Mouse (Mus musculus) hindbrain, postnatal 0 days (tissue): ENCODE measurements around the gene Sit1. TPM values are rescaled to one million over a fixed set of nuclear protein-coding genes. Genes with fewer than 3 reads are reported as not detected.

Source experiments
- ATAC-seq: fragments of 200-750 bp; cut with Nextera tagmentation; 2 replicates; pipeline ENCODE4 v1.8.0; 2017; ENCODE audit warnings: mild to moderate bottlenecking, moderate TSS enrichment, moderate library complexity
- DNase-seq: peaks from one replicate; pipeline ENCODE4 v3.0.0-alpha.2; 2015; ENCODE audit warnings: low spot score
- H3K27ac ChIP-seq: fragments of 300-500 bp; sonication (generic); 2 replicates; pipeline ENCODE4 v1.5.1; 2014; ENCODE audit warnings: mild to moderate bottlenecking
- H3K27me3 ChIP-seq: fragments of 300-500 bp; sonication (generic); 2 replicates; pipeline ENCODE4 v1.6.1; 2014; ENCODE audit warnings: low read length, mixed read lengths; ENCODE audit not compliant: insufficient read depth
- H3K36me3 ChIP-seq: fragments of 300-500 bp; sonication (generic); 2 replicates; pipeline ENCODE4 v1.6.1; 2014; ENCODE audit warnings: low read length, mixed read lengths; ENCODE audit not compliant: insufficient read depth
- H3K4me1 ChIP-seq: fragments of 300-500 bp; sonication (generic); 2 replicates; pipeline ENCODE4 v1.6.1; 2014; ENCODE audit warnings: antibody characterized with exemption, low read length, mixed read lengths; ENCODE audit not compliant: insufficient read depth
- H3K4me2 ChIP-seq: fragments of 300-500 bp; sonication (generic); 2 replicates; pipeline ENCODE4 v1.6.1; 2014; ENCODE audit warnings: low read depth, mild to moderate bottlenecking, low read length, moderate library complexity, mixed read lengths
- H3K4me3 ChIP-seq: fragments of 300-500 bp; sonication (generic); 2 replicates; pipeline ENCODE4 v1.5.1; 2014; ENCODE audit warnings: low read length
- H3K9ac ChIP-seq: fragments of 300-500 bp; sonication (generic); replicated peaks from 2 replicates; pipeline ENCODE4 v1.6.1; 2014; ENCODE audit warnings: mild to moderate bottlenecking, low read length, moderate library complexity, mixed read lengths
- H3K9me3 ChIP-seq: fragments of 300-500 bp; sonication (generic); 2 replicates; pipeline ENCODE4 v1.6.1; 2016; ENCODE audit warnings: low read length, mixed read lengths
- CTCF ChIP-seq: IDR thresholded peaks from 2 replicates; pipeline ENCODE4 v1.5.1; 2016; ENCODE audit warnings: antibody characterized with exemption, control low read depth, low read depth
- WGBS: fragments of 180-500 bp; shearing (Covaris S2); extraction: QIAGEN DNeasy Blood & Tissue Kit; methylation state at CpG from one replicate; pipeline ENCODE4 v1.1.7; 2014; 5-methylcytosine and 5-hydroxymethylcytosine counted together
- polyA plus RNA-seq: library from polyadenylated mRNA; unstranded; fragments of >200 nt; fragmentation: Nextera tagmentation; extraction: Ambion mirVana; gene quantifications from 2 replicates; pipeline ENCODE4 v1.2.1, GENCODE M21; 2015
- total RNA-seq: library from RNA; depleted of rRNA; stranded (reverse); fragments of >200 nt; gene quantifications from 2 replicates; pipeline ENCODE4 v1.2.3, GENCODE M21; 2014

Sit1 gene
- total and polyA plus RNA-seq, 2 experiments from 2014 or later, result not detected

- H3K4me2 ChIP-seq, result peak overlapping the region; percentile 42
- no peaks in the 10 kb centered on the region for H3K36me3 ChIP-seq
- TF ChIP-seq CTCF, result peak; percentile 67
- H3K27me3 ChIP-seq, result no peaks in the 10 kb centered on the region
- H3K4me3 ChIP-seq, result peak overlapping the region; percentile 5; the same call in 1 of the 2 replicates
- no peaks in the 10 kb centered on the region for H3K9me3 ChIP-seq
- no peak overlapping the region for H3K9ac ChIP-seq
- H3K4me1 ChIP-seq, result 0 out of 2 replicates have a peak, but pooled peaks cover 3% of the 10 kb centered on the region
- 23% methylated on average over 11 of the region's 11 CpGs for whole genome bisulfite sequencing
- no peak overlapping the region for H3K27ac ChIP-seq
- DNase-seq (peak; percentile 94), ATAC-seq (peak; percentile 96)
Observed at GRCm38 (mm10) chr4:43477857-43478533, 5.5 kb downstream of the Sit1 start.

DNA sequence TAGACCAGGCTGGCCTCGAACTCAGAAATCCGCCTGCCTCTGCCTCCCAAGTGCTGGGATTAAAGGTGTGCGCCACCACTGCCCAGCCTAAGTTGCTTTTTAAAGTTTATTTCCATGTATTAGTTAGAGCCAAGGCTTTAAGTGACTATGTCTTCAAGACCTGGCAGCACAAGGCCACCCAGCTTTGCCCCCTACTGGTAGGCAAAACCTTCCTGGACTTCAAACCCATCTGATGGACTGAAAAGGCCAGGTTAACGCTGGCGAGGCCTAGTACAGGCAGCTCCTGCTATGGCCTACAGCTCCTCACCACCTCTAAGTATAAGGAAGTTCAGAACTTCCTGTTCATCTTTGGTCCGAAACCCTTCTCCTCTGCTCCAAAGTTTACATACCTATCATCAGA is 6.9 kb downstream of the Sit1 start:
- Histone ChIP-seq H3K27me3 (no peaks in the 10 kb centered on the region), H3K27ac (no peak overlapping the region), H3K36me3 (no peaks in the 10 kb centered on the region), H3K4me1 (0 out of 2 replicates have a peak, but pooled peaks cover 3% of the 10 kb centered on the region), H3K4me2 (no peak overlapping the region), H3K9ac (no peak overlapping the region), H3K4me3 (no peak overlapping the region), H3K9me3 (no peaks in the 10 kb centered on the region)
- DNase-seq (no peak), ATAC-seq (no peak)
- 79% methylated on average over 6 of the region's 6 CpGs for WGBS
- TF ChIP-seq CTCF, result peak; percentile 14; the same call in 1 of the 2 replicates

- Histone ChIP-seq H3K4me3 (no peak overlapping the region), H3K9me3 (no peaks in the 10 kb centered on the region), H3K27ac (no peak overlapping the region), H3K36me3 (no peaks in the 10 kb centered on the region), H3K4me2 (no peak overlapping the region), H3K27me3 (no peaks in the 10 kb centered on the region), H3K4me1 (0 out of 2 replicates have a peak, but pooled peaks cover 3% of the 10 kb centered on the region), H3K9ac (no peak overlapping the region)
- no peak for TF ChIP-seq CTCF
- no peak for ATAC-seq
- no peak for DNase-seq
- WGBS, result 82% methylated on average over 1 of the region's 1 CpGs
Observed at GRCm38 (mm10) chr4:43473636-43474035, 9.9 kb downstream of the Sit1 start.

DNA sequence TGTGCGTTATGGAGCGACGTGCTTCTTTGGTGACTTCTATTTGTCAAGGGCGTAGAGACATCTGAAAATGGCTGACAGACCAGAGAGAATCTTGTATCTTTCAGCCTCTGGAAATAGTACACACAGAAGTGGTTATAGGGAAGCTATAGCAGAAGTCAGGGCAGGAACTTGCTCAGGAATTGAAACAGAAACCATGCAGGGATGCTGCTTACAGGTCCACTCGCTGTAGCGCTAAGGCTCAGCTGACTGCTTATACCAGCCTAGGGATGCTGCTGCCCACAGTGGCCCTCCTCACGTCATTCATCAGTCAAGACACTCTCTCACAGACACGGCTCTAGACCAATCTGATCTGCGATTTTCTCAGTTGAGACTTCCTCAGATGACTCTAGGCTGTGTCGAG is 13.2 kb downstream of the Sit1 start:
- DNase-seq, result no peak
- TF ChIP-seq CTCF, result no peak
- WGBS, result 90% methylated on average over 10 of the region's 10 CpGs

GRCm38 (mm10) chr4:43466872-43467271 is 16.7 kb downstream of the Sit1 start:
- Histone ChIP-seq H3K9me3 (no peaks in the 10 kb centered on the region), H3K27me3 (no peaks in the 10 kb centered on the region), H3K4me1 (no peaks in the 10 kb centered on the region), H3K4me2 (no peak overlapping the region), H3K36me3 (no peaks in the 10 kb centered on the region), H3K27ac (no peak overlapping the region), H3K4me3 (no peak overlapping the region), H3K9ac (no peak overlapping the region)
- DNase-seq (no peak), ATAC-seq (no peak)
- no peak for TF ChIP-seq CTCF
- 87% methylated on average over 7 of the region's 7 CpGs for WGBS

More for the DNA sequence above, 13.2 kb downstream of the Sit1 start:
- H3K36me3 ChIP-seq, result no peaks in the 10 kb centered on the region
- H3K4me1 ChIP-seq, result no peaks in the 10 kb centered on the region
- no peak overlapping the region for H3K4me3 ChIP-seq
- H3K9ac ChIP-seq, result no peak overlapping the region
- no peak for ATAC-seq
- no peaks in the 10 kb centered on the region for H3K9me3 ChIP-seq
- H3K4me2 ChIP-seq, result no peak overlapping the region
- no peak overlapping the region for H3K27ac ChIP-seq
- no peaks in the 10 kb centered on the region for H3K27me3 ChIP-seq

DNA sequence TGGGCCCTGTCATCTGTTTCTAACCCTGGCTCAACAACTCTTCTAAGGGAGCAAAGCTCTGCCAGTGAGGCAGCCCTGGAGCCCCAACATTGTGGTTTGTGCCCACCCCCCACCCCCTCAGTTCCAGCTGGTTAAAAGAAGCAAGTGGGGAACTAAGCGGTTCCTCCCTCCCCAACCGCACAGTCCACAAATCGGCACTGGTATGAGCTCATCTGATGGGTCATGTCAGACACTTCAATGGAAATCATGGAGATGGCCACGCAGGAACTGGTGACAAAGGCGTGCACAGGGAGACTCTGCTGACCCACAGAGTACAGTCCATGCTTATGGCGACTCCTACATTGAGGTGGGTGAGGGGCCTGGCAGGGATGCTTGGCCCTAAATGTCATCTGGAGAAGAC is 17.6 kb downstream of the Sit1 start:
- no peak for DNase-seq
- Histone ChIP-seq H3K27me3 (no peaks in the 10 kb centered on the region), H3K36me3 (no peaks in the 10 kb centered on the region), H3K9me3 (no peaks in the 10 kb centered on the region), H3K27ac (no peak overlapping the region), H3K4me1 (no peaks in the 10 kb centered on the region), H3K4me3 (no peak overlapping the region), H3K9ac (no peak overlapping the region), H3K4me2 (no peak overlapping the region)
- TF ChIP-seq CTCF, result no peak
- WGBS, result 88% methylated on average over 6 of the region's 6 CpGs
- no peak for ATAC-seq

DNA sequence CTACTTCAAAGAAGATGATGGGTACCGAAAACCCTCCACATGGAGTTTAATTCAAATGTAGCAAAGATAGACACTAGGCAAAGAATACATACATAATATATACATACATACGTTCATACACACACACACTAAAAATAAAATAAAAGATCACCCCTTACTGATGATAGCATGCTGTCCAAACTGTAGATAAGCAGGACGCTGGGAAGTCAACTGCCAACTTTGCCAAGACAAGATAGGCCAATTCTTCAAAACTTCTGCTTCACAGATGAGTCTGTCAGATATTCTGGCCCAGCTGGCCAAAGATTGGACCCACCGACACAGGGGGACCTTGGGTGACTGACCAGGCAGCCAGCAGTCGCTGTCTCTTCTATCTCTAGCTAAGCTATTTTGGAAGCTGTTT is 20.4 kb downstream of the Sit1 start:
- ATAC-seq, result no peak
- Histone ChIP-seq H3K27me3 (no peaks in the 10 kb centered on the region), H3K36me3 (no peaks in the 10 kb centered on the region), H3K9ac (no peak overlapping the region), H3K27ac (no peak overlapping the region), H3K9me3 (no peaks in the 10 kb centered on the region), H3K4me1 (no peaks in the 10 kb centered on the region), H3K4me2 (no peak overlapping the region), H3K4me3 (no peak overlapping the region)
- 93% methylated on average over 5 of the region's 5 CpGs for WGBS
- DNase-seq, result no peak
- no peak for TF ChIP-seq CTCF
